Mouse (Mus musculus) liver, embryonic 14.5 days (tissue): ENCODE data around the gene B3gat2.

Source experiments
- CTCF ChIP-seq: IDR thresholded peaks from 2 replicates; pipeline ENCODE4 v1.5.1; 2016; ENCODE audit warnings: antibody characterized with exemption, low read depth, control low read depth
- EP300 ChIP-seq: IDR thresholded peaks from 2 replicates; pipeline ENCODE4 v1.6.1; 2016; ENCODE audit warnings: antibody characterized with exemption, low read depth

- TF ChIP-seq CTCF (no peak), EP300 (no peak)
These were observed 79.4 kb downstream of the B3gat2 start for GRCm38 (mm10) chr1:23840924-23841323.
